Mouse (Mus musculus) hindbrain, postnatal 0 days (tissue): ENCODE results near the gene Tgfbr3. TPM values are rescaled to one million over a fixed set of nuclear protein-coding genes. Genes with fewer than 3 reads are reported as not detected.

Experiments used
- ATAC-seq: fragments of 200-750 bp; cut with Nextera tagmentation; 2 replicates; pipeline ENCODE4 v1.8.0; 2017; ENCODE audit warnings: mild to moderate bottlenecking, moderate TSS enrichment, moderate library complexity
- DNase-seq: peaks from one replicate; pipeline ENCODE4 v3.0.0-alpha.2; 2015; ENCODE audit warnings: low spot score
- H3K27ac ChIP-seq: fragments of 300-500 bp; sonication (generic); 2 replicates; pipeline ENCODE4 v1.5.1; 2014; ENCODE audit warnings: mild to moderate bottlenecking
- H3K27me3 ChIP-seq: fragments of 300-500 bp; sonication (generic); 2 replicates; pipeline ENCODE4 v1.6.1; 2014; ENCODE audit warnings: low read length, mixed read lengths; ENCODE audit not compliant: insufficient read depth
- H3K36me3 ChIP-seq: fragments of 300-500 bp; sonication (generic); 2 replicates; pipeline ENCODE4 v1.6.1; 2014; ENCODE audit warnings: low read length, mixed read lengths; ENCODE audit not compliant: insufficient read depth
- H3K4me1 ChIP-seq: fragments of 300-500 bp; sonication (generic); 2 replicates; pipeline ENCODE4 v1.6.1; 2014; ENCODE audit warnings: antibody characterized with exemption, low read length, mixed read lengths; ENCODE audit not compliant: insufficient read depth
- H3K4me2 ChIP-seq: fragments of 300-500 bp; sonication (generic); 2 replicates; pipeline ENCODE4 v1.6.1; 2014; ENCODE audit warnings: low read depth, mild to moderate bottlenecking, low read length, moderate library complexity, mixed read lengths
- H3K4me3 ChIP-seq: fragments of 300-500 bp; sonication (generic); 2 replicates; pipeline ENCODE4 v1.5.1; 2014; ENCODE audit warnings: low read length
- H3K9ac ChIP-seq: fragments of 300-500 bp; sonication (generic); replicated peaks from 2 replicates; pipeline ENCODE4 v1.6.1; 2014; ENCODE audit warnings: mild to moderate bottlenecking, low read length, moderate library complexity, mixed read lengths
- H3K9me3 ChIP-seq: fragments of 300-500 bp; sonication (generic); 2 replicates; pipeline ENCODE4 v1.6.1; 2016; ENCODE audit warnings: low read length, mixed read lengths
- CTCF ChIP-seq: IDR thresholded peaks from 2 replicates; pipeline ENCODE4 v1.5.1; 2016; ENCODE audit warnings: antibody characterized with exemption, control low read depth, low read depth
- WGBS: fragments of 180-500 bp; shearing (Covaris S2); extraction: QIAGEN DNeasy Blood & Tissue Kit; methylation state at CpG from one replicate; pipeline ENCODE4 v1.1.7; 2014; 5-methylcytosine and 5-hydroxymethylcytosine counted together
- polyA plus RNA-seq: library from polyadenylated mRNA; unstranded; fragments of >200 nt; fragmentation: Nextera tagmentation; extraction: Ambion mirVana; gene quantifications from 2 replicates; pipeline ENCODE4 v1.2.1, GENCODE M21; 2015
- total RNA-seq: library from RNA; depleted of rRNA; stranded (reverse); fragments of >200 nt; gene quantifications from 2 replicates; pipeline ENCODE4 v1.2.3, GENCODE M21; 2014; rRNA removed

Tgfbr3 gene
- total and polyA plus RNA-seq, 2 experiments from 2014 or later, result 4.8 to 21.7 TPM

GRCm38 (mm10) chr5:107068146-107068545, 221.3 kb downstream of the Tgfbr3 start:
- ATAC-seq (no peak), DNase-seq (no peak)
- Histone ChIP-seq H3K27me3 (no peaks in the 10 kb centered on the region), H3K4me1 (no peaks in the 10 kb centered on the region), H3K4me2 (no peak overlapping the region), H3K9me3 (no peaks in the 10 kb centered on the region), H3K9ac (no peak overlapping the region), H3K4me3 (no peak overlapping the region), H3K36me3 (no peaks in the 10 kb centered on the region), H3K27ac (no peak overlapping the region)
- WGBS, result 77% methylated on average over 5 of the region's 5 CpGs
- no peak for TF ChIP-seq CTCF

GRCm38 (mm10) chr5:107067531-107067930, 221.9 kb downstream of the Tgfbr3 start:
- Histone ChIP-seq H3K4me3 (no peak overlapping the region), H3K27me3 (no peaks in the 10 kb centered on the region), H3K9ac (no peak overlapping the region), H3K4me1 (no peaks in the 10 kb centered on the region), H3K27ac (no peak overlapping the region), H3K4me2 (no peak overlapping the region), H3K36me3 (no peaks in the 10 kb centered on the region), H3K9me3 (no peaks in the 10 kb centered on the region)
- DNase-seq (no peak), ATAC-seq (no peak)
- TF ChIP-seq CTCF, result no peak
- WGBS, result 89% methylated on average over 7 of the region's 7 CpGs

- 62% methylated on average over 5 of the region's 5 CpGs for WGBS
These were observed 224.5 kb downstream of the Tgfbr3 start for GRCm38 (mm10) chr5:107064922-107065321.

GRCm38 (mm10) chr5:107062229-107062852, 227.1 kb downstream of the Tgfbr3 start:
- H3K36me3 ChIP-seq, result no peaks in the 10 kb centered on the region
- H3K4me2 ChIP-seq, result no peak overlapping the region
- ATAC-seq (no peak), DNase-seq (no peak)
- H3K27ac ChIP-seq, result no peak overlapping the region
- H3K27me3 ChIP-seq, result no peaks in the 10 kb centered on the region
- TF ChIP-seq CTCF, result no peak
- WGBS, result 59% methylated on average over 12 of the region's 12 CpGs
- H3K9ac ChIP-seq, result no peak overlapping the region
- no peaks in the 10 kb centered on the region for H3K4me1 ChIP-seq
- H3K4me3 ChIP-seq, result no peak overlapping the region
- no peaks in the 10 kb centered on the region for H3K9me3 ChIP-seq

More at GRCm38 (mm10) chr5:107064922-107065321, 224.5 kb downstream of the Tgfbr3 start:
- no peak for TF ChIP-seq CTCF
- no peaks in the 10 kb centered on the region for H3K4me1 ChIP-seq
- no peaks in the 10 kb centered on the region for H3K36me3 ChIP-seq
- H3K9ac ChIP-seq, result no peak overlapping the region
- no peak for ATAC-seq
- H3K4me2 ChIP-seq, result no peak overlapping the region
- H3K27me3 ChIP-seq, result no peaks in the 10 kb centered on the region
- H3K9me3 ChIP-seq, result no peaks in the 10 kb centered on the region
- no peak overlapping the region for H3K27ac ChIP-seq
- DNase-seq, result no peak
- H3K4me3 ChIP-seq, result no peak overlapping the region

- Histone ChIP-seq H3K9me3 (no peaks in the 10 kb centered on the region), H3K4me3 (no peak overlapping the region), H3K4me1 (0 out of 2 replicates have a peak, but pooled peaks cover 8% of the 10 kb centered on the region), H3K36me3 (no peaks in the 10 kb centered on the region), H3K4me2 (no peak overlapping the region), H3K9ac (no peak overlapping the region), H3K27ac (no peak overlapping the region), H3K27me3 (no peaks in the 10 kb centered on the region)
- ATAC-seq (no peak), DNase-seq (no peak)
- no peak for TF ChIP-seq CTCF
- 84% methylated on average over 5 of the region's 5 CpGs for WGBS
These were observed 229.9 kb downstream of the Tgfbr3 start for GRCm38 (mm10) chr5:107059514-107059913.

- 86% methylated on average over 4 of the region's 4 CpGs for WGBS
- no peak for TF ChIP-seq CTCF
- Histone ChIP-seq H3K27ac (no peak overlapping the region), H3K9me3 (no peaks in the 10 kb centered on the region), H3K9ac (no peak overlapping the region), H3K4me1 (0 out of 2 replicates have a peak, but pooled peaks cover 8% of the 10 kb centered on the region), H3K27me3 (no peaks in the 10 kb centered on the region), H3K36me3 (no peaks in the 10 kb centered on the region), H3K4me2 (no peak overlapping the region), H3K4me3 (no peak overlapping the region)
- DNase-seq (no peak), ATAC-seq (no peak)
These were observed 230.8 kb downstream of the Tgfbr3 start for GRCm38 (mm10) chr5:107058642-107059041.

Other genes starting within 250 kb of the Tgfbr3 start
- gene Brdt, start 41.5 kb upstream of the Tgfbr3 start, total RNA-seq, result 4.8 and 5.1 TPM in 2 replicates
- 3.8 and 4.7 TPM in 2 replicates for gene Brdt, start 41.5 kb upstream of the Tgfbr3 start, polyA plus RNA-seq
- 1.8 and 8.1 TPM in 2 replicates for gene Ephx4, start 113.1 kb upstream of the Tgfbr3 start, total RNA-seq
- gene Ephx4, start 113.1 kb upstream of the Tgfbr3 start, polyA plus RNA-seq, result 5.5 and 5.9 TPM in 2 replicates
- gene Lpcat2b, start 141.9 kb upstream of the Tgfbr3 start, total RNA-seq, result not detected in 2 replicates
- not detected in 2 replicates for gene Lpcat2b, start 141.9 kb upstream of the Tgfbr3 start, polyA plus RNA-seq
- 26.5 and 28.8 TPM in 2 replicates for gene Btbd8, start 148.4 kb upstream of the Tgfbr3 start, total RNA-seq
- gene Btbd8, start 148.4 kb upstream of the Tgfbr3 start, polyA plus RNA-seq, result 22.4 and 23.0 TPM in 2 replicates
- 0.16 and 0.32 TPM in 2 replicates for gene Gm42669, start 218.0 kb upstream of the Tgfbr3 start, total RNA-seq
- gene Gm42669, start 218.0 kb upstream of the Tgfbr3 start, polyA plus RNA-seq, result 0.43 and 0.64 TPM in 2 replicates
- 0.10 and 0.18 TPM in 2 replicates for gene 1700028K03Rik, start 245.1 kb upstream of the Tgfbr3 start, total RNA-seq
- 0.25 and 0.34 TPM in 2 replicates for gene 1700028K03Rik, start 245.1 kb upstream of the Tgfbr3 start, polyA plus RNA-seq